Mouse (Mus musculus) heart, adult 11 months (tissue): Measurements from ENCODE around the gene Rgs7.
A peak's percentile ranks its signal among the peaks of the same experiment; 100 is the strongest.

ENCODE experiments used
- DNase-seq: peaks from one replicate; pipeline ENCODE4 v3.0.0; 2022

The Rgs7 gene

DNA sequence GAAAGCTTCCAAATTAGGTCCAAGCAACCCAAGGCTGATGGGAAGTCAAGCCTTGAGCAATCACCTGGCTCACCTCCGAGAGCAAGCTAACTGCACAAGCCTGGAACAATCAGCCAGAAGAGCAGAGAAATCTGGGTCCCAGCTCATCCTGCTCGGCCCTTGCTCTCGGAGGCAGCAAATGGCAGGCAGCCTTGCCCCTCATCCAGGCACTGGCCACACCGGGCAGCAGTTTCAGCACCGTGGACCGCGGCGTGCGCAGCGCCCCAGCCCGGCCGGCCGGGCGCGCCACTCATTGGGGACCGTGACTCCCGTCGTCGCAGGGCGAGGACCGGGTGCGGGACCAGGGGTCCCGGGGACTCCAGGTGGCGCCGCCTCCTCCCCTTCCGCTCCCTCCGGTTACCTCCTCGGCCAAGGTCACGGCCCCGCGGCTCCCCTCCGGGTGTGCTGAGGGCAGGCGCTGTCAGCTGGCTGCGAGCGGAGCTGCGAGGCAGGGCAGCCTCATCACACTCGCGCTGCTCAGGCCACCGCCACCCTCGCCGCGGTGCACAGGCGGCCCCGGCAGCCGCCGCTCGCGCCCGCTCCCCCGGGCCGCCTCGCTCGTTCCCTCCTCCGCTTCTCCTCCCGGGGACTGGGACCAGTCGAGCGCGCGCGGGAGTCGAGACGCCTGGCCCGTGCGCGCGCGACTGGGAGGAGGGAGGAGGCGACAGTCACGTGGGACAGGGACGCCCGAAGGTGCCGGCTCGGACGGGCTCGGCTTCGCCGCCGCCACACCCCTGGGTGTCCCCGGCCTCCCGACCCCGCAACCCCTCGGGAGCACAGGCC lies at the start of gene Rgs7:
TSS of gene Rgs7 (minus strand) at position 640 of the 822 bp plus-strand sequence.
- DNase-seq = peak; percentile 96

DNA sequence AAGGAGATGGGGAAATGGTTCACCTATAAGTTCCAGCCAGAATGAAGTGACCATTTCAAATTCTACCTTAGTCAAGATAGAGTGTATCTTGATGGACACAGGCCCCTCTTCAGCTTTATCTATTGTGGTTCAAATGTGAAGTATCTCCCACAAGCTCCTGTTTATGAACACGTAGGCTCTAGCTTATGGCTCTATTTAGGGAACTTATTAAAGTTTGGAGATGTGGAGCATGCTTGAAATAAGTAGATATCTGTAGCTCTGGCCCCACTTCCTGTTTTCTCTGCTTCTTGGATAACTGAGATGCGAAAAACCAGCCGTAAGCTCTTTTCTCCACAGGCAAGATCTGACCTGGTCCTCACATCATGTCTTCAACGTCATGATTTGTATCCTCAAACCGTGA lies 48.4 kb upstream of the Rgs7 start:
- no peak for DNase-seq

DNA sequence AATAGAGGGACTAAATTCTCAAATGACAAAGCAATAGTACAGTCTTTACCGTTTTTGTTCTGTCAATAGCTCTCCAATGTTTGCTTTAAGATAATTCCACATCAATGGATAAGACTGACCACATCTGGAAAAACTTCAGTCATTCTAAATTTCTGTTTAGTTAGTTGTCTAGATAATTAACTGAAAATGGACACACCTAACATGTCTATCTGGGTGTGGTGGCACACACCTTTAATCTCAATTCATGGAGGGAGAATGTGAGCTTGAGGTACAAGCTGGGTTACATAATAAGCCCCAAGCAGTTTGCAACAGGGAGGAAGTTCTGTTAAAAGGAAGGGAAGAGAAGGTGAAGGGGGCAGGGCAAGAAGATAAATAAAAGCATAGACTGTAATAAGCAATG lies 45.0 kb upstream of the Rgs7 start:
- DNase-seq = no peak

DNA sequence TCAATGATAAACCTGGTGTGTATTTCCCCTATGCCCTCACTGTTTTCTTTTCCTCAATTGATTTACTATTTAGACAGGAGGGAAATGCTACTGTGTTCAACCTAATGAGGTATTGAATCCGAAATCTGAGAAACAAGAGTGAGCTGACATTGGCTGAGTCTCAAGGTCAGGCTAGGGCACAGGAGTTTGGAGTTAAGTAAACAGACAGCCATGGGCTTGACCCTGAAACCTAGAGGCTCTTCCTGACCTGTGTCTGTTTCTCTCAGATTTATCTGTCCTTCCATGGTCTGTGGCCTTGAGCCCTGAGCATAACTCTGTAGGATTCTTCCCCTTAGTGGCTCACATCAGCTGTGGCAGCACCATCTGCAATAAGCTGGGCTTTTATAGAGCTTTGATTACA lies 37.6 kb upstream of the Rgs7 start:
- DNase-seq = no peak

DNA sequence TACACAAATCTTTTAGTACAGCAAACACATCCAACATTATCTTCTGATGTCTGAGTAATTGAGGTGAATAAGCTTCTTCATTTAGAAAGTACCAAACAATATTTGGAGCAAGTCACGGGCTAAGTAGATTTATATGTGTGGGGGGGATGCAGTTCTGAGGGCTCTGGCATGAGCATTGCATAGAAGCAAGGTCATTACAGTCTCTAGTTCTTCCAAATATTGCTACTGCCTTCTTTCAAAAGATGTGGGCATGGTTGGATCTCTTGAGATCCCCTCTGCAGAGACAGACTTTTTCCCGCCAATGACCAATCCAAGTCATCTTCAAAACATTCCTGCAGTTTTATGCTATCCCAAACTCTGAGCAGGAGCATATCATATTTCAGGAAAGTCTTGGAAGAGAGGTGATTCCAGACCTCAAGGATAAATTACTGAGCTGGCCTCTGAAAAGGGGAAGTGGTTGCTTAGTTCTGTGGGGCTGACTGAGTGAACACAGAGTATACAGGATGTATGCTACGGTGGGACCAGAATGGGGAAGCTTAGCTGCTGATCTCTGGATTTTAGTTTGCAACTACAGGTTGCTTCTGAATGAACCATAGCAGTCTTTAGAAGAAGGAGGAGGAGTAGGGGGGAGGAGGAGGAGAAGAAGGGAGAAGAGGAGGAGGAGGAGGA lies 32.5 kb upstream of the Rgs7 start:
- peak; percentile 73 for DNase-seq

DNA sequence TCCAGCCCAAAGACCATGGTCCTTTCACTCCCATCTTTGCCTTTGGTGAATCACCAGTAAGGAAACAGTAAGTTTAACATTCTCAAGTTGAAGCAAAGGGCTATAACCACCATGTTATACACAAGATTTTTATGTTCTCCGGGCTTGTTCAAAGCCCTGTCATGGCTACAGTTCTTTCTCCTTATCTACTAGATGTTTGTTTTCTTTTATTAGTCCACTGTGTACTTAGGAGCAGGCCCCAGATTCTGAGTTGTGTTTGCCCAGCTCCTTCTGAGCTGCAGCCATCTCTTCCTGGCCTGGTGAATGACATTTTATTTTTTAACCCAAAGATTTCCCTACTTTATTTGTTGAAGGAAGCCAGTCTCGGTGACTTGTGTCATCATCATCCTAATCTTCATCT lies 31.3 kb upstream of the Rgs7 start:
- DNase-seq = no peak

DNA sequence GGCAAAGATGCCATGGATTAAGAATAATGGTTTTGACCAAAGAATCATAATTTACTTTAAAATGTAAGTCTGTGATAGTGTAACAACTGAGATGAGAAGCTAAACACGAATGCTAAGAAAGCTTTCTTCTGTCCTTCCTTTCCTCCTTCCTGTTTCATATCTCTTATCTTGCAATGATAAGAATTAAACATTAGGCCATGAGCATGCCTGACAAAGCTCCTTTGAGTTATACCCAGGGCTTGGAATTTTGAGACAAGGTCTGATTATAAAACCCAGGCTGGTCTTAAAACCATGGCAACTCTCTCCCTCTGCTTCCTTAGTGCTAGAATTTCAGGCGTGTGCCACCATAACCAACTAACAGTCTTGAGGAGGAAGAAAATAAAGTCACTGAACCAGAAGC lies 22.2 kb upstream of the Rgs7 start:
- no peak for DNase-seq

DNA sequence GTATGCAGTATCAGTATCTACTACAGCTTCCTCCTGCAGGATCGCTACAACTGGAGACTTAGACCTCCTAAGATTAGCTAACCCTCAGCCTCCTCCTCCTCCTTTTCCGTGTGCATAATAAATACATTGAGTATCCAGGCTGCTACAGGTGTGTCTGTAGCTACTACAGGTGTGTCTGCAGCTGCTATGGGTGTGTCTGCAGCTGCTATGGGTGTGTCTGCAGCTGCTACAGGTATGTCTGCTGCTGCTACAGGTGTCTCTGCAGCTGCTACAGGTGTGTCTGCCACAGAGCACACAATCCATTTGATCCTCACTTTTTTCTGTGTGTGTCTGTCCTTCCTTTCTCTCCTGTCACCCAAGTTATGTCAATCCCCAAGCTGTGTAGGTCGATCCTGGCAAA lies 19.9 kb upstream of the Rgs7 start:
- no peak for DNase-seq

DNA sequence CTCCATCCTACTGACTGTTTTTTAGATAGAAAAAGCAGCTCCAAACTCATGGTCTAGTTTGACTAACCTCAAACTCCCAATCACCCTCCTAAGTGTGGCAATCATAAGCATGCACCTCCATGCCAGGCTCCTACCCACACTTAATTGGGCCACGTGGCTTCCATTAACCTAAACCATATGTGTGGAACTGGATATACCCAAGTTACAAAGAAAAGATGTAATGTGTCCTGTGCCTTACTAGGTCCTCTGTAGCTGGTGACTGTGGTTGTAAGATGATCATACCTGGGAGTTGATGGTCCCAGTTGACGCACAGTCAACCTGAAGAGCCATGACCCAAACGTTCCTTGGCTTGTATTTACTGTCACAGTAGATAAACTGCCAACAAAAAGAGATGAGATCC lies 17.7 kb upstream of the Rgs7 start:
- DNase-seq = no peak

DNA sequence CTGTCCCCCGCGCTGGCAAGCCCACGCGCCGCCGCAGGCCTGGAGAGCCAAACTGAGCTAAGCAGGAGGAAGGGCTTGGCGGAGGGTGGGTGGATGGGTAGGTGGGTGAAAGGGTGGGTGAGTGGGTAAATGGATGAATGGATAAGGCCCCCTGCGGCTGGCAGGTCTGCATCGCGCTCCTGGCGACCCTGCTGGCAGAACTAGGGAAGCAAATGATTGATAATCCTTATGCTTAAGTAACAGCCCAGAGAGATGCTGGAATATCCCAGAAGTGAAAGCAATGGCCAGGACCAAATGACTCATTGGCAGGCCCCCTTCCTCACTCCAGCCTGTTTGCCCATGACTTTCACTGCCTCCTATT lies 363 bp upstream of the Rgs7 start:
- DNase-seq = peak; percentile 76

DNA sequence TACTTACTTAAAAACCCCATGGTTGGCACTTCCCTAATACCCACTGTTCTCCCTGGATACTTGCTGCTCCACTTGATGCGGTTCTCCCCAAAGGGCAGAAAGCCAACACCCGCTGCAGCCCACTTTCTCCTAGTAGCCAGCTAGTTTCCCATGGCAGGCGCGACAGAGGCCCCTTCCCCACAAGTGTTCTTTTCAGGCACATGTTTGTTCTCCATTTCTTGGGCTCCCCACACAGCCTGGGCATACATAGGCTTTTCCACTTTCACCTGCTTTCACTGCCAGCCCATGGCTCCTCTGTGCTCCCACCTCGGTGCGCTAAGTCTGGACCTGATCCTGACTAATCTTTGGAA lies 814 bp downstream of the Rgs7 start:
- DNase-seq = peak; percentile 77

DNA sequence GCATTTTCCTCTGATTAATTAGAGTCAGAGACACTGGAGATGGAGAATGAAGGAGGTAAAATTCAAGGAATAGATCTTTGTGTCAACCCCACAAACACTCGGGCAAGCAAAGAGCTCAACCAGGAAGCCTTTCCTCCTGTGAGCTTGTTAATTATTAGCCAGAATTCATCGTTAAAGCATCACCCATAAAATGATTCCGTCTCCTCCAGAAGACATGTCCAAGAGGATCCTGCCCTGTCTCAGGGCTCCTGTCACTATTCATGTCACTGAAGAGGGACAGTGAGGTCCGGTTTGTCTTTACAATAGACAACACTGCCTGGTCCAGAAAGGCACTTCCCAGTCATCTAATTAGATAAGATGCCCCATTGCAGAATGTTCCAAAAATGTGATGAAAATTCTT lies 7.2 kb downstream of the Rgs7 start:
- DNase-seq = peak; percentile 52

DNA sequence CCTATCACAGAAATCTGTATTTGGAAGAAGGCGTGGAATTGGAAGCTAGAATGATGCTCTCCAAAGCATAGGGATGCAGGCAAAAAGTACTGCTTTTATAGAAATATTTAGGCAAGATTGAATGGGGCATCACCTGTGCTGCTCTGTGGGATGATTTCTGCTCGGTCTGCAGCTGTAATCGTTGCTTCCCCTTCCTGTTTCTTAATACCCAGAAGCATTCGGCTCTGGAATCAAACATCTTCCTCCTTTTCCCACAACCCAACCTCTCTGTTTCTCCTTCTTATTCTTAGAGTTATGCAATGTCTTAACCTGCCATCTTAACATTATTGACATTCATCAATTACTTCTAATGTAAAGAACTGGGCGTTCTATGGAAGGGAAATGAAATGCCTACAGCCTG lies 19.2 kb downstream of the Rgs7 start:
- DNase-seq = peak; percentile 23

DNA sequence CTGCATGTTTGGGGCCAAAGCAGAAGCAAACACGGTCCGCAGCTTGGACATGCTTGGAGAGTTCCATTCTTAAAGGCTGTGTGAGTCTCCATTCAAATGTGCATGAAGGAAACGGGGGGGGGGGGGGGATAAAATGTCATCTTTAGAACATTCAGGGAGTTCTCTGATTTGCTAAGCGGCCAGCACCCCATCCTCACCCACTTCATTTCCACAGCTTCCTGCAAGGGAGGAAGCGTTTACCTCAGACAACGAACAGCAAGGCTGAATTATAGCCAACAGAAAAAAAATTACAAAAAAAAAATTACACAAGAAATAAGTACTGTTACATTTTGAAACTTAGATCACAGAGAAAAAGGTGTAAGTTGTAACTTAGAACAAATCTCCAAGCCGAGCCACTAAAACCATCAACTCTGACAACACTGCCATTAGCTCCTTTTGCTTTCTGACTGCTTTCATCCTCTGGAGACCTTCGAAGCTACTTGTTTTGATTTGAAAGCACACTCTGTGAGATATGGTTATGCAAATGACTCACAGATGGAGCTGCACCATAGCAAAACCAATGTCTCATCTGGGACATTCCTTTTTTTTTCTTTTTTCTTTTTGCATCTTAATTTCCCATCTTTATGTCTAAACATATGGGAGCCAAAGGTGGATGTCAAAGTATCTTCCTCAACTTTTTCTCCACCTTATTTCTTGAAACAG lies 23.1 kb downstream of the Rgs7 start:
- DNase-seq = no peak

DNA sequence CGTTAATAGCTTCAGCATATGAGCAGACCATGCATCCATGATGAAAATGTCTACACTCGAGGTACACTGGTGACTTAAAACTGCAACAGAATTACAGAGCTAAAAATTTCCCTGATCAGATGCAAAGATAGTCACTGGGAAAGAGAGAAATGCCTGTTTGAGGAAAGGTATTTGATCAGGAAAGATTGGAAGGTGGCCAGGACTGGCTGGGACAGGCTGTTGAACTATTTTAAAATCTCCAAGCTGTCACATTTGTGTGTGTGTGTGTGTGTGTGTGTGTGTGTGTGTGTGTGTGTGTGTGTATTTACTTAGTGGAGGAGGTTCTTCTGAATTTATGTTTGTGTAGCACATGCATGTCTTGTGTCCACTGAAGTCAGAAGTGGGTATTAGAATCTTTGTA lies 27.7 kb downstream of the Rgs7 start:
- no peak for DNase-seq

DNA sequence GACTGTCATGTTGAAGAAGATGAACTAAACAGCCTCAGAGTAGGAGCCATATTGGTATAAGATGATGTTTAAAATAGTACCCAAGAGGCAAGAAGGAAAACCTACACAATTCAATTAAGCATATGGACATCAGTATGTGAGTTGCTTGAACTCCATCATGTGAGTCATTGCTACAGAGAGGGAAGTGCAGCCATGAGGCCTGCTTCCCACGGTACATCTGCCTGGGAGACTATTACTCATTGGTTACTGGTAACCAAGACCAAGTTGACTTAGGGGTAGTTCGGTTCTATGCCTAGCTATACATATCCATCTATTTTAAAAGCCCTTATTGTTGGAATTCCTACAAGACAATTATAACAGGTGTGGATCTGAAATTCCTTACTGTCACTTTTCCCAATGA lies 29.9 kb downstream of the Rgs7 start:
- no peak for DNase-seq

DNA sequence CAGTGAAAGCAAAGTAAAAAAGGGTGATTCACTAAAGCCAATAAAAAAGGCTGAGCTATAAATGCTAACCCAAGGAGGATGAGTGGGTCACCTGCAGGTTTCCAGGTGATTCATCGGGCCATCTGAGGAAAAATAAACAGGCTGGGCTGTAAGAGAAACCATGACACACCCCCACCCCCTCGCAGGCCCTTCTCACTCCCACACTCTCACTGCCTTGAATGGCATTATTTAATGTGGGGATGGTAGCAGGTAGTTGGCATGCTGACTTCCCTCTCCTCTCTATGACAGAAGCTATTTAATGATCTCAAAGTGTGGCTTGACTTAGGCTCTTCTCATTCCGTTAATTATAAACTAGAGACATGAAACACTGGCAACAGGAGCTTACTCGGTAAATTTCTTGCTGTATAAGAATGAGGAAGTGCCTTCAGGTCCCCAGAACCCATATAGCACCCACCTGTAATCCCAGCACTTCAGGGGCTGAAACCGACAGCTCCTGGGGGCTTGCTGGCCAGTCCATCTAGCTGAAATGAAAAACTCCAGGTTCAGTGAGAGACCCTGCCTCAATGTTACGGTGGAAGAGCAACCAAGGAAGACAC lies 38.2 kb downstream of the Rgs7 start:
- DNase-seq = no peak

DNA sequence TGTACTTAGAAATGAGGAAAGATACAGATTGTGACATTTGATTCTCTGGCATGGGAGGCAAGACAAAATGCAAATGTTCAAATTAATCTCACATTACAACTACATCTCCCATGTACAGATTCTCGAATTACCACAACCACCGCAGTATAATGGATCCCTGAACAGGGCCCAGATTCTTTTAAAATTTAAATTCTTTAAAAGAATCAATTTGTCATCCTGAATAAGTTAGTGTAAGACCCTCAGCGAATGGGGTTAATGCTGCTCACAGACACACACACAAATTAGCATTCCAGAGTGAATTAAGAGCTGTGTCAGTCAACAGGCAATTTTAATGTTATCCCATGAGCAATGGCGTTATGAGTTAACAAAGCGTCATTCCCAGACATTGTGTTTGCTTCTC lies 44.3 kb downstream of the Rgs7 start:
- no peak for DNase-seq

DNA sequence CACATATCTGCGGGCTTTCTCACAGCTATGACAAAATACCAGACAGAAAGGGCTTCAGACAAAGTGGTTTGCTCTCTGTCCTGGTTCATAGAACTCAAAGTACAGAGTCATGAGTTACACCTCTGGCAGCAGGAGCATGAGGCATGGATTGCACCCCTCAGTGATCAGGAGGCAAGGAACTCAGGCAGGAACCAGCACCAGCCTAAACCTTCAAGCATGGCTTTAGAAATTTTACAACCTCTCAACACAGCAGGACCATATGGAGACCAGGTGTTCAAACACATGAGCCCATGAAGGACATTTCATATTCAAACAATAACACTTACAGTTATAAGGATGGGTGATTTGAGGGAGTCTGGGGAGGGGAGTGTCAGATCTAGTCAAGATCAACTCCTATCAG lies 49.4 kb downstream of the Rgs7 start:
- no peak for DNase-seq

DNA sequence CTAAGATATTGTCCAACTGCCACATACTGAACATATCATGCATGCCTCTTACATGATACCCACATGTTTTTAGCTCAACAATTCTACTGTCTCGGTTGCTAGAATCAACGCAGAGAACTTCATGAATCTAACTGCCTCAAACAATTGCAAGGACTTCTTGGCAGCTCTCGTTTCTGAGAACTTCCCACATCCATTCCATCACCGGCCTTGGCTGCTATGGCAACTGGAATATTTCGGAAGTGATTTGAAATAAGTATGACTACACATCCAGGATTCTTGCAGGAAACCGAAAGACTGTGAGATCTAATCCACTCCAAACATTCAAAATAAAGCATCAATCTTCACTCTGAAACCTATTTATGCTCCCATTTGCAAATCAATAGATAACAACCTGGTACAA lies 50.3 kb downstream of the Rgs7 start:
- DNase-seq = no peak

DNA sequence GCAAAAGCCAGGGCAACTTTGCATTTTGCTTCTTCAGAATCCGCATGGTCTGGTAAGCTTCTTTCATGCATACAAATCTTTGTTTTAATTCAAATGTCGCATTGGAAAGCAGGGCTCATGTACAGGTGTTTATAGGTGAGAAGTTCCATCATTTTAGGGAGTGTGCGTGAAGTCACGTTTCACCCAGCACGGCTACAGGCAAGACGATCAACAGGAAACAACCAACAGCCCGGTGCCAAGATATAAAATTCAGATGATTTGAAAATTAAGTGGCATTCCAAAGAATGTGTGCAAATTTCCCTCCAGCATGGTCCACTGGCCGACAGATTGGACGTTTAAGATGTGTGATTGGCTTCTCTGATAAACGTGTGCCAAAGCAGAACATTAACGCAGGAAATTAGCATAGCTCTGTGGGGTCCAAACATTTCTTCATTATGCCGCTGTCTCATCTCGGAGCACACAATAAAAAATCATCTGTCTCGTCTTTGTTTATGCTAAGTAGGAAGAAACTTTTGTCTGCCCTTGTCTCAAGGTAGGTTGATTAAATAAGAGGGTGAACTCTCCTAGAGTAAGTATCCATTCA lies 58.6 kb downstream of the Rgs7 start:
- no peak for DNase-seq

DNA sequence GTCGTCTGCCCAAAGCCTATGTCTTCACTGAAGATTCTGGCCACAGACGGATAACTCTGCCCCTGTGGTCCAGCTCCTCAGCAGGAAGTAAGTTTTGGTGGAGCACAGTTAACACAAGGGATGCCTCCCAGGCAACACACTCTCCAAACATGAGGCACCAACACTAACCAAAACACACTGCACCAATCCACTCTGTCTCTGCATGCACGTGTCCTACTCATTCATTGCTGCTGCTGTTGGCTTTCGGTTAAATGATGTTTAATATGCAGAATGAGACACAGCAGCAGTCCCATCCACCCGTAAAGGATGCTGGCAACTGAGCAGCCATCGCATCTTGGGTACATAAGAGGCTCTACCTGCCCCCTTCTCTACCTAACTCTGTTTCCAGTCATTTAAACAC lies 59.2 kb downstream of the Rgs7 start:
- DNase-seq = no peak

DNA sequence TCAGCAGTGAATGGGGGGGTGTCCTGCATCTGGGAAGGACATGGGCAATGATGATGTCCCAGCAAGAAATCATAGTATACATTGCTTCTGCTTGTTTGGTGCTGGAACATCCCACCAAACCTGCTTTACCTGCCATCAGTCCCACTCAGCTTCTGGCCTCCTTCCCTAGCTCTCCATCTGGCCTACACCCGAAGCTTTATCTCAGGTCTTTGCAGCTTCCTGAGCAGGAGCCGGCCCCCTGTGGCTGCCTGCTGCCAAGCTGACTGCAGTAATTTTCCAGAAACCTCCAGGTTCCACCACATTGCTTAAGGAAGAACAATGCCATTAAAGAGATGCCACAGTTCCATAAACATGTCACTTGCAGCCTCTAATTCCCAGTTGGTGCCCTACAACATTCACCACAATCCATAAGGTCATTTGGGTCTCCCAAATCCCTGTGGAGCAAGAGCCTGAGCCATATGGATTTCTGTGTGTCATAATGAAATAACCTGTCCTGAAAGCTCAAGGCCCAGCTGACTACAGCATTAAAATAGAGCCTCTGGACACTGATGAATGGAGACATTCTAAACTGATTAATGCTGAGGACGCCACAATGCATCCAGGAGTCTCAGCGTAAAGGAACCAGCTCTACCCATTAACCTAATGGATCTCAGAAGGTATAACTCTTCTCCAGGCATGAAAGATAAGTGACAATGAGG lies 60.8 kb downstream of the Rgs7 start:
- DNase-seq = no peak
